Mouse (Mus musculus): ENCODE measurements around the gene Obp2a.

DNA sequence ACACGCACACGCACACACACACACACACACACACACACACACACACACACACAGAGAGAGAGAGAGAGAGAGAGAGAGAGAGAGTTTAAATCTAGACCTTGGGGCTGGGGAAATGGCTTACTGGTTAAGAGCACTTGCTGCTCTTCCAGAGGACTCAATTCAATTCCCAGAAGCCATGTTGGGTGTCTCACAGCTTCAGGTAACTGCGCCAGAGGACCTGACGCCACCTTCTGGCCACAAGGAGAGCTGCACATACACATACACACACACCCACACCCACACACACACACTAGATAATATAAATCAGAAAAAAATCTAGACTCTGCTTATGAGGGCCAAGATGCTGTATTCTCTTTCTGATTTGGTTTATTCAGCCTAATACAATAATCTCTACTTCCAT lies 12.9 kb upstream of the Obp2a start:
- TF ChIP-seq CTCF (IDR thresholded peaks at IDR 0.05; ENCODE audit: extremely low read depth, insufficient read length, insufficient replicate concordance, low read depth, low read length): no peak
- TF ChIP-seq POLR2A (IDR thresholded peaks at IDR 0.05; ENCODE audit: low read depth, low read length): no peak

All from small intestine, adult 2 months (tissue).